Mouse (Mus musculus): Measurements from ENCODE around the gene Lrrc4c. TPM values are rescaled to one million over a fixed set of nuclear protein-coding genes. Genes with fewer than 3 reads are reported as not detected.

Gene Lrrc4c
- total and polyA plus RNA-seq, 3 experiments, result not detected

- no peak overlapping the region for H3K4me2 ChIP-seq (ENCODE audit: insufficient read depth, low read depth, poor library complexity, severe bottlenecking)
- no peak overlapping the region for H3K27ac ChIP-seq (ENCODE audit: insufficient read depth, low read depth)
- in situ Hi-C loops (cut with MboI; ENCODE audit: low pct_ligation_motif_present, low pct_unique_long_range_greater_than_20kb, low sequenced_read_pairs) (no loop called here), dilution Hi-C loops (cut with MboI; ENCODE audit: extremely low pct_ligation_motif_present, extremely low pct_unique_long_range_greater_than_20kb, low sequenced_read_pairs) (no loop called here)
- H3K36me3 ChIP-seq (replicated peaks in 1 of 2; ENCODE audit: control insufficient read depth in 1 of 2, insufficient read depth in 1 of 2, low read length in 1 of 2), result no peaks in the 10 kb centered on the region
- TF ChIP-seq KAT2A (IDR thresholded peaks at IDR 0.05; ENCODE audit: insufficient replicate concordance, low read length), result no peak
- TF ChIP-seq IRF4 (IDR thresholded peaks at IDR 0.05; ENCODE audit: low read depth, low read length), result no peak
- TF ChIP-seq PAX5 (IDR thresholded peaks at IDR 0.05; ENCODE audit: low read length), result no peak
- TF ChIP-seq NRF1 (IDR thresholded peaks at IDR 0.05; ENCODE audit: low read depth, low read length), result no peak
- no peak for TF ChIP-seq POLR2AphosphoS2 (IDR thresholded peaks at IDR 0.05; ENCODE audit: low read depth, low read length)
- DNase-seq (ENCODE audit: extremely low read depth), result no peak
- H3K4me3 ChIP-seq (replicated peaks in 1 of 3; ENCODE audit: low read depth in 2 of 3, low read length in 2 of 3, poor library complexity in 1 of 3), result no peak overlapping the region
- no peak overlapping the region for H3K9ac ChIP-seq (ENCODE audit: insufficient read depth, low read depth)
- no peaks in the 10 kb centered on the region for H3K79me2 ChIP-seq (replicated peaks; ENCODE audit: control insufficient read depth, extremely low read depth, insufficient read depth, poor library complexity, severe bottlenecking)
- peaks cover 34% of the 10 kb centered on the region for H3K9me3 ChIP-seq (replicated peaks; ENCODE audit: low read length)
- H3K27me3 ChIP-seq (replicated peaks), result no peaks in the 10 kb centered on the region
- H3K4me1 ChIP-seq (ENCODE audit: control insufficient read depth in 1 of 2, insufficient read depth in 2 of 2), result no peaks in the 10 kb centered on the region
Measured at GRCm38 (mm10) chr2:97045628-97046027, 727.7 kb downstream of the Lrrc4c start.

- no peaks in the 10 kb centered on the region for H3K36me3 ChIP-seq (replicated peaks in 1 of 2; ENCODE audit: control insufficient read depth in 1 of 2, insufficient read depth in 1 of 2, low read length in 1 of 2)
- H3K27me3 ChIP-seq (replicated peaks), result no peaks in the 10 kb centered on the region
- H3K4me2 ChIP-seq (ENCODE audit: insufficient read depth, low read depth, poor library complexity, severe bottlenecking), result no peak overlapping the region
- H3K27ac ChIP-seq (ENCODE audit: insufficient read depth, low read depth), result no peak overlapping the region
- peaks cover 5% of the 10 kb centered on the region for H3K9me3 ChIP-seq (replicated peaks; ENCODE audit: low read length)
- H3K9ac ChIP-seq (ENCODE audit: insufficient read depth, low read depth), result no peak overlapping the region
- in situ Hi-C loops (cut with MboI; ENCODE audit: low pct_ligation_motif_present, low pct_unique_long_range_greater_than_20kb, low sequenced_read_pairs), result no loop called here
- DNase-seq (ENCODE audit: extremely low read depth), result no peak
- H3K4me3 ChIP-seq (replicated peaks in 1 of 3; ENCODE audit: low read depth in 2 of 3, low read length in 2 of 3, poor library complexity in 1 of 3), result no peak overlapping the region
- TF ChIP-seq RCOR1 (conservative IDR thresholded peaks at IDR 0.05; ENCODE audit: low read depth, low read length) (no peak), NELFE (IDR thresholded peaks at IDR 0.05; ENCODE audit: low read depth, low read length) (no peak), JUND (conservative IDR thresholded peaks at IDR 0.05; ENCODE audit: low read depth, low read length) (no peak), ETS1 (conservative IDR thresholded peaks at IDR 0.05; ENCODE audit: low read depth, low read length) (no peak), NRF1 (IDR thresholded peaks at IDR 0.05; ENCODE audit: low read depth, low read length) (no peak), JUN (IDR thresholded peaks at IDR 0.05; ENCODE audit: insufficient read depth, low read depth, low read length) (no peak), SMC3 (IDR thresholded peaks at IDR 0.05; ENCODE audit: low read depth, low read length) (no peak), CTCF (conservative IDR thresholded peaks at IDR 0.05 in 1 of 2, IDR thresholded peaks at IDR 0.05 in 1 of 2; ENCODE audit: low read depth in 2 of 2, low read length in 2 of 2) (no peak), ZNF384 (IDR thresholded peaks at IDR 0.05; ENCODE audit: low read depth, low read length) (no peak), MEF2A (IDR thresholded peaks at IDR 0.05; ENCODE audit: borderline replicate concordance, low read depth, low read length) (no peak), ZC3H11A (IDR thresholded peaks at IDR 0.05; ENCODE audit: low read depth, low read length) (no peak), PAX5 (IDR thresholded peaks at IDR 0.05; ENCODE audit: low read length) (no peak), BHLHE40 (IDR thresholded peaks at IDR 0.05; ENCODE audit: low read depth, low read length) (no peak), IRF4 (IDR thresholded peaks at IDR 0.05; ENCODE audit: low read depth, low read length) (no peak)
- dilution Hi-C loops (cut with MboI; ENCODE audit: extremely low pct_ligation_motif_present, extremely low pct_unique_long_range_greater_than_20kb, low sequenced_read_pairs), result no loop called here
- H3K79me2 ChIP-seq (replicated peaks; ENCODE audit: control insufficient read depth, extremely low read depth, insufficient read depth, poor library complexity, severe bottlenecking), result no peaks in the 10 kb centered on the region
- no peaks in the 10 kb centered on the region for H3K4me1 ChIP-seq (ENCODE audit: control insufficient read depth in 1 of 2, insufficient read depth in 2 of 2)
Measured at GRCm38 (mm10) chr2:97080156-97080555, 762.2 kb downstream of the Lrrc4c start.

Data from CH12.LX (cell line).